Mouse (Mus musculus): ENCODE measurements around the gene Atp5mpl.

Gene Atp5mpl

GRCm38 (mm10) chr12:111912802-111913201, 54.0 kb downstream of the Atp5mpl start:
- in situ Hi-C loops (cut with MboI, MseI) = no loop called here

GRCm38 (mm10) chr12:111911796-111912195, 55.0 kb downstream of the Atp5mpl start:
- in situ Hi-C loops (cut with MboI, MseI) = no loop called here

Measured in T-helper 1 cell (primary cell).